Mouse (Mus musculus) retina, postnatal 1 day (tissue): Measurements from ENCODE around the gene Celf1.
"Not testable (repeated sequence)": the region's sequence is repeated elsewhere in the genome, so short reads cannot be mapped to it uniquely, and the experiment has no call there.

Experiments
- DNase-seq: peaks from one replicate; pipeline ENCODE4 v3.0.0-alpha.2; 2012

Gene Celf1

DNA sequence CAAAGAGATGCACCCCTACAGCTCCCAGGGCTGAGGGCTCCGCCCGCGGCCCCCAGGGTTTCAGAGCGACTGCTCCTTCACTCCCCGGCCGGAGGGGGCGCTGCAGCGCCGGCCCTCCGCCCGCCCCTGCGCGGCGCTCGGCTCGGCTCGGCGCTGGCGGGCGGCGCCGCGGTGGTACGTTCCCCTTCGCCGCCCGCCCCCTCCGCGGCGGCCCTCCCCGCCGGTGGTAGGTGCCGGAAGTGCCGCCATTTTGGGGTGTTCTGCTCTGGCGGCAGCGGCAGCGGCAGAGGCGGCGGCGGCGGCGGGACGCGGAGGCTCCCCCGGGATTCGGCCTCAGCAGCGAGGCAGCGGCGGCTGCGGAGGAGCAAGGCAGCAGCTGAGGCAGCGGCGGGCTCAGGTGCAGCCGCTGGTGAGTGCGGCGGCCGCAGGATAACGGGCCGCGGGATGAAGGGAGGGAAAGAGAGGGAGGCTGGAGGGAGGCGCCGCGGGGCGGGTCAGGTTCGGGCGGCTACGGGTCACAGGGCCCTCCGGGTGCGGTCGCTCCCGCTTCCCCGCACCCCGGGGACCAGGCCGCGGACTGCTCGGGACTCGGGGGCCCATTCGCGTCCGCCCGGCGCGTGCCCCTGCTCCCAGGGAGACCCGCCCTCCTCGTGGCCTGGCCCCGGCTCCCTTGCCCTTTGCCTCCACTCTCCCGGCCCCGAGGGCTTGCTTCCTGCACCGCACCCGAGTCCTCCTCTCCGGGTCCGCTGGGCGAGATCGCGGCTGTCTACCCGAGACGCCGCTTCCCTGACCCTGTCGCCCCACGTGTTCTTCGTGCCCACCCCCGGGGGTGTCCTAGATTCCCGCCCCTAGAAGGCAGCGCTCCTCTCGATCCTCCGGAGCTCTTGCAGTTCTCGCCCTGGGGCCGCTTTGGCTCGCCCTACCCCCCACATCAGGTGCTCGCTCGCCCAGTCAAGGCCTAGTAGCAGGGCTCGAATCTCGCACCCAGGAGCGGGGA is at the start of gene Celf1:
Celf1 (plus strand) TSS at position 150 of the 997 bp plus-strand sequence.
- DNase-seq: peak; percentile 93

DNA sequence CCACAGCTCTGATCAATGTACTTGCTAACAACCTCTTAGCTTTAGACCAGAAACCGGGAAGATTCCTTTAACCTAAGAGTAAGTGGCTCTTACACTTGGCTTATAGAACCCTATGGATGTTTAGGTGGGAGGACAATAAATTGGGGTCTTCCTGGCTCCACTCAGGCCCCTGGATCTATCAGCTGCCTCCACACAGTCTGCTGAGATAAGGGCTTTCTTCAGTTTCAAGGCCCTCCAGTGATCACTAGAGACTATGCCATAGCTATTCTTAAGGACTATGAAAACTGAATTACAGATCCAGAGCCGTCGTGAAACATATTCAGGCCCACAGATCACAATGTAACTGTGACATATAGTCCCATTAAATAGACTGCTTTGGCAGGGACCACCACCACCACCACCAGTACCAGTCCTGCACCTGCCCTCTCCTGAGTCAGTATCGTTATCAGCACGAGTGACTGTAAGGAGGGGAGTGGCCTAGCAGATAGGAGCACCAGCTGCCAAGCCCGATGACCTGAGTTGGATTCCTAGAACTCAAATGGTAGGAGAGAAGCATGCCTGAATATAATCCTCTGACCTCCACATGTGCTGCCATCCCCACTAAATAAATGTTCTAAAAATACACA is 46.4 kb upstream of the Celf1 start:
- DNase-seq: no peak

DNA sequence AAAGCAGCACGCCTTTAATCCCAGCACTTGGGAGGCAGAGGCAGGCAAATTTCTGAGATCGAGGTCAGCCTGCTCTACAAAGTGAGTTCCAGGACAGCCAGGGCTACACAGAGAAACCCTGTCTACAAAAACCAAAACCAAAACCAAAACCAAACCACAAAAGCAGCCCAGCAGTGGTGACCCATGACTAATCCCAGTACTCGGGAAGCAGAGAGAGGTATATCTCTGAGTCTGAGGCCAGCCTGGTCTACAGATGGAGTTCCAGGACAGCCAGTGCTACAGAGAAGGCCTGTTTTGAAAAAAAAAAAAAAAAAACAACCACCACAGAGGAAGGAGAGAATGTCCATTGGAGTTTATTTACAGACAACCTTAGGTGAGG is 45.9 kb upstream of the Celf1 start:
- not testable (repeated sequence) for DNase-seq

DNA sequence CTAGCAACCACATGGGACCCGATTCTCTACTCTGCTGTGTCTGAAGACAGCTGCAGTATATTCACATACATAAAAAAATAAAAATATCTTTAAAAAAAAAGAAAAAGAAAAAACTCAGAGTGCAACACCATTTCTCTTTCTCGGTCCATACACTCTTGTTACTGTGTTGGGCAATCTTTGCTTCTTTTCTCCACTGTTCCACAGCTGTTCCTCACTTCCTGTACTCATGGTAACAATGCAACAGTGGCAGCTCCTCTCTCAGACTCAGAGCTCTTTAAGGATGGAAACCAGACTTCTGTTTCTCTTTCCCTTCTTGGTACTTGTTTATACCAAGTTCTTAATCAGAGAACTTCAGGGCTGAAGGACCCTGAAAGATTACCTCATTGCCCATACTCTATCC is 36.8 kb upstream of the Celf1 start:
- DNase-seq: no peak

DNA sequence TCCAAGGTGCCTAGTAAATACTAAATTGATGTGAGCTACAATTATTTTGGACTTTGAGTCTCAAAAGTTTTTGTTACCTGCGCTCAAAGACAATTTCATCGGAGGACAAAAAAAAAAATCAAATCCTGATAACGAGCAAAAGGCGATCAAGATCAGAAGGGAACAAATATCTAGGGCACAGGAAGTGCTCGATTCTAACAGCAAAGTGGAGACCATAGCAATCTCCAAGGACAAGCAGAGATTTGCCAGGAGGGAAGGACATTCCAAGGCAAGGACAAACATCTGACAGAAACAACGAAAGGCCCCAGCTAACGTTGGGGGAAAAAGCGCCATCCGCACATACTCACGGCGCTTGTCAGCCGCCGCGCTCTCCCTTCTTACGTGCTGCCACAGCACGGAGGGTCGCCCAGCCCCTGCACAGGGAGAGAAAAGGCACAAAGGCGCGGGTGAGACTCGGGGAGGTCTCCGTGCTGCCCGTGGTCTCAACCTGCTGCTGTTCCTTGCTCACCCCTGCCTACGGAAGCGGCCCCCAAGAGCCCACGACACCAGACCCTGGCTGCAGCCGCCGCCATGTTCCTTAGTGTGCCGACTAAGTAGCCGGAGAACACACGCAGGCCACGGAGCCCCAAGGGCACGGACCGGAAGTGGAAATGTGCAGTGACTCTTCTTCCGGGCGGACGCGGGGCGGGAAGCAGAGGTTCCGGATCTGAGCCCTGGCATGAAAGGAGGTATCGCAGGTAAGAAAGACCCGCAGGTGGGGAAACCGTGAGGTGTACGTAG is 35.9 kb upstream of the Celf1 start, which contains the start of the genes Kbtbd4 and Ndufs3:
Kbtbd4 (plus strand) TSS at position 665 of the 780 bp plus-strand sequence.
Ndufs3 (minus strand) TSS at position 752 of the 780 bp plus-strand sequence.
- DNase-seq: peak; percentile 96

DNA sequence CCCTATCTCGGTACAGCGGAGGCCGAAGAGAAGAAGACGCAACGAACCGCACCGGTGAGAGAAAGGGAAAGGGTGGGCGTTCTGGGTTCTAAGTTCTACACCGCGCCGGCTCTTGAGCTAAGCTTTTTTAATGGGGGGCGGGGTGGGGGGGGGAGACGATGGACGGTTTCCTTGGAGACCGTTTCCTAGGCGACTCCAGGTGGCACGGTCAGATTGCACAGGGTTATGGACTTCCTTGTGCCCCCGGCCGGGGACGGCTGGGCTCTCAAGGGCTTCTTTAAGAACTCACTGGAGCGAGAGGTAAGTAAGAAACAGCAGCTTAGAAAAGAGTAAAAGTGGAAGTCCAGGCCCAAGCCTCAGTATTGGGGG is 35.3 kb upstream of the Celf1 start:
- DNase-seq: no peak

DNA sequence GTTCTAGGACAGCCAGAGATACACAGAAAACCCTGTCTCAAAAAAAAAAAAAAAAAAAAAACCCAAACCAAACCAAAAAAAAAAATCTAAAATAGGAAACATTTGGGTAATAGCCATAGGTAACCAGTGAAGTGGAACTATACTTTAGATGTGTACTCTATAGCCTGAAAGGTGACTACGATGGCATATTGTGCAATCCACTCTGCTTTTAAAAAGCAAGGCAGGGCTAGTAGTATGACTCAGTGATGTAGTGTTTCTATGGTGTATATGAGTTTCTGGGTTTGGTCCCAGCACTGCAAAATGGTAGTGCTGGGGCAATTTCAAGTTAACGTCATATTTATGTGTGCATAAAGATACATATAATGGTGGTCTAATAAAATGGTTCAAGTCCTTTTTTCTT is 33.5 kb upstream of the Celf1 start:
- DNase-seq: no peak

DNA sequence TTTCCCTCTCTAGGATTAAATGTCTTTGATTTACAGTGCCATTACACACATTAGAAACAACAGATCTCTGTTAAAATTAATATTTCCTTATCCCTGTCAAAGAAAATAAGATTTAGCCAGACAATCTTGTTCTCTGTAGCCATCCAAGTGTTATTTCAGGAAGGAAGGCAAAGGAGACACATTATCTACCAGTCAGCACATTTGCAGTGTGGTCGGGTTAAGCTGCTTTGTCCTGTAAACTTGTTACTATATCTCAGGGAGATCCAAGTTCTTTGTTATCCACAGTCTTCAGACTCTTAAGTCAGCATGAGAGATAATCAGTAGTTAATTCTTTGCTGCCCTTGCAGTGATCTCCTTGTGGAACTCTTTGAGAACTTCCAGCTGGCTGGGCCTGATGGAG is 29.3 kb upstream of the Celf1 start:
- no peak for DNase-seq

DNA sequence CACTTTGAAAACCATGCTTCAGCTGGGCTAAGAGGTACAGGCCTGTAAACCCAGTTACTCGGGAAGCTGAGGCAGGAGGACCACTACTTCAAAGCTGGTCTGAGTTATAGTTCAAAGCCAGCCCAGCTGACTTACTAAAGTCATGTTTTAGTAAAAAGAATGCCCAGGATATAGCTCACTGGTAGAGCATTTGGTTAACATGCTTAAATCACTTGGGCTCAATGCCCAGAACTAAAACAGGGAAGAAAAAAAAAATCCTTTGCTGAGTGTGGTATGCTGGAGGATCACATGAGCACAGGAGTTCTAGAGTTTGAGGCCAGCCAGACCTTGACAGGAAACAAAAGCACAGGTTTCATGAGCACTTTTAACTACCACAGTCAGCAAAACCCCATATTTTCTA is 28.5 kb upstream of the Celf1 start:
- DNase-seq: no peak

DNA sequence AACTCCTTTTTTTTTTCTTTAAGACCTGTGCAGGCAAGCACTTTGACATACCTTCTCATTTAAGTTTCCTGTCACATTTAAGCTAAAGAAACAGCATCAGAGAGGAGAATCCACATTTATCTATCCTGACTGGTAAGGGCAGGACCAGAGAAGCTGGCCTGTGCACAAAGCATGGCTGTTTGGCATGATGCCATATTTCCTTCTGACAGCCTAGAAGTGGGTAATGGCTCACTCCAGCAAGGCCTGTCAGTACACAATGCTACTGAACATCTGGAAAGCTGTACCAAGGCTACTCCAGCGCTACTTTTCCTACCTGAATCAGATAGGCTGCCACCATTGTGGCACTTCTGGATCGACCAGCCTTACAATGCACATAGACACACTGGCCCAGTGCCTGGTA is 26.5 kb upstream of the Celf1 start:
- peak; percentile 31 for DNase-seq

DNA sequence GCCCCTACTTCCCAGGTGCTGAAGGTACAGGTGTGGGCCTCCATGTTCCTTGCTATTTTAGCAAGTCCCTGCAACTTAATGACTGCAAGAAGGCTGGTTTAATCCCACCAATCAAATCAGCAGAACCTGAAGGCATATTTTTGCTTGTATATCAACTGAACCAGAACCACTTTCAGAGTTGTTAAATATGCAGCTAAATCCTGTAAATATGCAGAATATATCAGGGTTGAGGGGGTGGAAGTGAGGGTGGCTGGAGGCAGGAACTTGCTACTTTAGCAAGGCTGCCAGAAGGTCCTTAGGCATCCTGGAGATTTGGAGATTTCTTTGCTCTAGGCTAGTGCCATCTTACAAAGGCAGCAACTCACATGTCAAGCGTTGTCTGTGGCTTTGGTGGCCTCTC is 24.7 kb upstream of the Celf1 start:
- no peak for DNase-seq

DNA sequence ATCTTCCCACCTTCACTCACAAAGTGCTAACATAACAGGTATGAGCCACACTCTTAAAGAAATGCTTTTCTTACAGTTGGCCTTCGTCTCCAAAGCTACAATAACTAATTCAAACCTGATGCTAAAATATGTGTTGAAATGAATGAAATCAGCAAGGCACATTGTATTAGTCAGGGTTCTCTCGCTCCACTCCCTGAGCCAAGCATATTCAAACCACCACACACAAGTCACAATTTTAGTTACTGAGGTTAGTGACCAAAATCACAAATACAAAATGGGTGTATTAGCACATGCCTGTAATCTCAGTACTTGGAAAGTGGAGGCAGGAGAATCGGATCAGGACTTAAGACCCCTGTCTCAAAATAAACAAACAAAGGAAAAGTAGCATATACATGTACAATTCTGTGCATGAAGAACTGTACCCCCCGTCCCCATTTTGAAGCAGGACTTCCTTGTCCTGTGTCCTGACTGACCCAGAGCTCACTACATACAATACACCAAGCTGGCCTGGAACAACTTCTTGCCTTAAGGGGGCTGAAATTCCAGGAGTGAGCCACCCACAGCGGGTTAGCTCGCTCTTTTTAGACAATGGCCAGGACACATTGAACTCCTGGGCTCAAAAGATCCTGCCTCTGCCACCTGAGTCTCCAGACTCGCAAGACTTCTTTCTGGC is 23.5 kb upstream of the Celf1 start:
- no peak for DNase-seq

DNA sequence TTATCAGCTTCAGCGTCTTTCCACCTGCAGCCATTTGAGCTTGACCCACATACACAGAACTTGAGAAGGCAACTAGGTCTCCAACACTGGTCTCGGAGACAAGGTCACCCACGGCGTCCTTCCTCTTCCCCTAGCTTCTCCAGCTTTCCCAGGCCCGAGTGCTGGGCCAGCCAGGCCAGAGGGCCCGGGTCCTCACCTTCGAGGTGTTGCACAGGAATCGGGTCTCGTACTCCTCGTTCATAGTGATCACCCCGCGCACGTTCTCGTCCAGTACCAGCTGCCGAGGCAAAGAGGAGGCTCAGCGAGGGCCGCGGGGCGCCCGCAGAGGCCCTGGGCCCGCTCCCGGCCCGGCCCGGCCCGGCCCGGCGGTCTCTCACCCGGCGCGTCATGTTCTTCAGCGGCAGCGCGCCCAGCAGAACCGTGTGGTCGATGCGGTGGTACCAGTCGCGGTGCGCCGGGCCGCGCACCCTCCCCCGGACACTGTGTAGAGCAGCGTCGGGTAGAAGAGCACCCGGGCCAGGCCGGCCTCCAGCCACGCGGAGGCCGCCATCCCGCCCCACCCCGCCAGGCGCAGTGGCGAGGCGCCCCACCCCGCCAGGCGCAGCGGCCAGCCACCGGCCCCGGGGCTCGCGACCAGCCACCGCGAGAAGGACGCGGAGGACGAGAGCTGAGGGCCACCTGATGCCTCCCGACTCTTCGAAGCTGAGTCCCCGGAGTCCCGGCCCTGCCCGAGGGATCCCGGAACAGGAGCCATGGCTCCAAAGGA is 22.8 kb upstream of the Celf1 start:
- peak; percentile 80 for DNase-seq

DNA sequence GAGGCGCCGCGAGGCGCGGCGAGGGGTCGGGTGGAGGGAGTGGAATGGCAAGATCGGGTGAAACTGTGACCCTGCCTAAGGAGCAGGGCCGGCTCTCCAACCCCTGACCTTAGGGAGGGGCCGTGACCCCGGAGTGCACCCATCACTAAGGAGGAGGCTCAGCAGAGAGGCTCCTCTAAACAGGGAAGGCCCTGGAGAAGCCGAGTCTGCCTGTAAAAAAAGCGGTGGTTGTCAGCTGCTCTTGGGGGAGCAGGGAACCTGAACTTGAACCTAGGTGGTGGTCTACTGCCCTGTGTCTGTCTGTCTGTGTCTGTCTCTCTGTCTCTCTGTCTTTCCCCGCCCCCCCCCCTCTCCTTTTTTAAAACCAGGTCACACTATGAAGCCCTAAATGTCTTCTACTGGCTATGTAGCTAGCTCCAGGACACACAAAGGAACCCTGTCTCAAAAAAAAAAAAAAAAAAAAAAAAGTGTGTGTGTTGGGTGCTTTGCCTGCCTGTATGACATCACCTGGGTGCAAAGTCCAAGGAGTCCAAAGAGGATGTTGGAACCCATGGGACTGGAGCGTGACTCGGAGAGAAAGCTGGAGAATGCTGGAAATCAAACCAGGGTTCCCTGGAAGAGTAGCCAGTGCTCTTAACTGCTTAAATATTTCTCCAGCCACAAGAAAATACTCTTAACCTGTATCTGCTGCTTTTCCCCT is 22.0 kb upstream of the Celf1 start:
- DNase-seq: no peak

DNA sequence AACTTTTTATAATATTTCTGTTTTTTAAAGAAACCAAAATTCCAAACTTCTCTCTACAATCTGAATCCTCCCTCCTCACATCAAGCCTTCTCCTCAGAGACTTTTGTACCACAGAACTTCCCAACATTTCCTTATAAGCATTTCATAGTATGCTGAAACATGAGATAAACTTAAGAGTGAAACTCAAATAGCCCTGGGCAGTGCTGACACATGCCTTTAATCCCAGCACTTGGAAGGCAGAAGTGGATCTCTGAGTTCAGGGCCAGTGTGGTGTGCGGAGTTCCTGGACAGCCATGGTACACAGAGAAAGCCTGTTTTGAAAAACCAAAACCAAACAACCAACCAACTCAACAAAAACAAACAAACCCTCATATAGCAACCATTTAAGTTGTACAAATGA is 19.0 kb upstream of the Celf1 start:
- DNase-seq: no peak

DNA sequence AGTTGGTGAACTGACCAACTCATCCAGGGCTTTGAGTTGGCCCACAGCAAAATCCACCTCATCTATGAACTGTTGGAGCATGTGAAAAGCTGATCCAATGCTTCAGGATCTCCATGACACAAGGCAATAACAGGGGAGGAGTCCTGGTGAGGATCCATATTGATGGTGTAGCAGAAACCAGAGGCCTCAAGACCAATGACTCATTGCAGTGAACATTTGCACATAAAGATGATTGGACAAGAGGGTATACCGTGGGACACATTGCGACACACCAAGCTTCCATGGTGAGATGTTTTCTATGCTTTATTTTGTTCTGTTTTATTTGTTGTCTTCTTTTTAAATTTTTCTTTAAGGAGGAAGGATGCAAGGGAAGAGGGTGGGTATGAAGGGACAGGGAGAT is 17.5 kb upstream of the Celf1 start:
- no peak for DNase-seq

DNA sequence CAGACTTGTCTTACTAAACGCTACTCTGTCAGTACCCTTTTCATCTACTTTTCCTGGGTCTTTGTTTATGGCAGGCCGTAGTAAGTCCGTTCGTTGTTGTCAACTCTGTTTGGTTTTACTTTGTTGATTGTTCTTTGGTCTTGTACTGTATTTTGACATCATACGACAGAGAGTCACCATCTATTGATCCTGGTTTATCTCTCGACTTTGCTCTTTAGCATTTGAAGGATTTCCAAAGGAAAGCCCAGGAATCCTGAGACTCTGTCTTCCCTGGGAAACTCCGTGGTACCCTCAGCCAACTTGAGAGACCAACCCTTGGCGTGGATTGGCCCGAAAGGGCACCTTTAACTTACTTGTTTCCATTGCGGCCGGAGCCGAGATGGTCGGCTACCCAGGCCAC is 11.6 kb upstream of the Celf1 start:
- DNase-seq: no peak

DNA sequence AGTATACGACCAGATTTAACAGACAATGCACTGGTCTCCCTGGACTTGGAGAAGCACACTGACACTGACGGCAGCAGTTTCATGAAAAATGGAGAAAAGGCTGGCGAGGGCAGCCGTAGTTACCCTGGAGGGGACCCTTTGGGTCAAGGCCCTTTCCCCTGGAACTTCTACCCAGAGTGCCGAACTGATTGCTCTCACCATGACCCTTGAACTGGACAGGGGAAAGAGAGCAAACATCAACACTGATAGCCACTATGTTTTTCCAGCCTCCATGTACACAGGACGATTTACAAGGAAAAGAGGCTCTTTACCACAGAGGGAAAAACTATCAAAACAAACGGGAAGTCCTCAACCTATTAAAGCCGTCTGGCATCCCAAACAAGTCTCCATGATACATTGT is 8.4 kb upstream of the Celf1 start:
- DNase-seq: no peak

DNA sequence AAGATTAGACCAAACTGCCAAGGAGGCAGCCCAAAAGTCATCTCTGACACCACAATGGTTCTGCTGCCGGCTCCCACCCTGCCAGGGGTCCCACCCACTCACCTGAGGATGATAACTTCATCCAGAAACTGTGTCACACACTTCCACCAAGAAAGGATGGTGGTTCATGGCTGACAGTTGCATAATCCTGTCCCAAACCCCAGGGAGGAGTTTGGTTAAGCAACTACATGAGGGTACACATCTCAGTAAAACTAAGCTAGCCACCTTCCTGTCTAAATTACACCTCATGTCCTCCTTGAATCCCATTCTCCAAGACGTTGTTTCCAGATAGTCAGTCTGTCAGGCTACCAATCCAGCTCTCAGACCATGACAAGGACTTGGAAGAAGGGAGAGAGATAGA is 7.9 kb upstream of the Celf1 start:
- DNase-seq: no peak

DNA sequence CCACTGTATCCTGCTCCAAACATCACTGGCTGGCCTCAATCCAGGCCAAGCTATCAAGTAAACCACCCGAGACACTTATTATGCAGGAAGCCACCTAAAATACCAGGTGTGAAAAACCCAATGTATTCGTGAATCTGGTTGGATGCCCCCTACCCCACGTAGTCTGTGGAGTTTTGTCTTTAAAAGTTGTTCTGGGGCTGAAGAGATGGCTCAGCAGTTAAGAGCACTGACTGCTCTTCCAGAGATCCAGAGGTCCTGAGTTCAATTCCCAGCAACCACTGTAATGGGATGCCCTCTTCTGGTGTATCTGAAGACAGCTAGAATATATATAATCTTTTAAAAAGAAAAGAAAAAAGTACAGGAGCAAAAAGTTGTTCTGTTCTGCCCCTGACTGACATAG is 1.8 kb upstream of the Celf1 start:
- DNase-seq: no peak

DNA sequence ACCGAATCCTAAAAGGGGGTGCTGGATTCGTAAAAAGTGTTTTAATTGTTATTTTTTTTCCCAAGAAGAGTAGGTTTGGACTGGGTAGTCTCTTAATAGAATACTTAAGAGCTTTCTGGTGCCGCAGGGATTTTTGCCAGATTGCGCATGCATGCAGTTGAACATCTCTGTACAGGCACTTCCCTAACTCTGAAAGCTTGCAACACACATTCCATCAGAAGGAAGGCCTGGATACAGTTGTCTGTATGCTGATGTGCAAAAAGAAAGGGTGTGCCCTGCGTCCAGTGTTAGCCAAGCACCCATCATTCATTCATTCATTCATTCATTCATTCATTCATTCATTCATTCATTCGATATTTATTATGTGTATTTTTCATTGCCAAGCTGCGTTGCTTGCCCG is 432 bp upstream of the Celf1 start:
- DNase-seq: no peak
